Comparison of ENCODE assay signal across 17 mouse cellular contexts in genomic region chr14:9815963-9816362, GRCm38 (mm10).
"Had no signal": no experiment of that assay in that cellular context is flagged by ENCODE, and none has a peak within 500 bp of the region (broad histone marks: within the 10 kb centered on the region; RNA-seq: fewer than 3 reads in every experiment).

No protein-coding gene starts in this region.

- H3K36me3 ChIP-seq: limb, embryonic 12.5 days; liver, embryonic 15.5 days; midbrain, embryonic 10.5 days; neural tube, embryonic 15.5 days had no signal

- H3K27me3 ChIP-seq: limb, embryonic 12.5 days; liver, embryonic 15.5 days; neural tube, embryonic 15.5 days had no signal

- DNase-seq: kidney, adult 18-20 months; kidney, postnatal 10 days; lung, adult 2 months; lung, postnatal 4 days; midbrain, embryonic 14.5 days; right cerebral cortex, postnatal 4 days; spleen, adult 18-20 months; thymus, adult 18-20 months; thymus, postnatal 14 days had no signal

- H3K4me1 ChIP-seq: liver, embryonic 15.5 days; midbrain, embryonic 10.5 days had no signal

- H3K4me2 ChIP-seq: limb, embryonic 12.5 days; liver, embryonic 11.5 days; liver, embryonic 15.5 days; neural tube, embryonic 15.5 days had no signal

- H3K4me3 ChIP-seq: left cerebral cortex, adult 2 months; limb, embryonic 12.5 days; liver, embryonic 15.5 days; midbrain, embryonic 10.5 days; myocyte; neural tube, embryonic 15.5 days had no signal

- ATAC-seq: lung, postnatal 0 days had no signal

- H3K27ac ChIP-seq: left cerebral cortex, adult 2 months; limb, embryonic 12.5 days; liver, embryonic 15.5 days; midbrain, embryonic 10.5 days; neural tube, embryonic 15.5 days had no signal

- H3K9ac ChIP-seq: limb, embryonic 12.5 days; liver, embryonic 15.5 days; neural tube, embryonic 15.5 days had no signal

- H3K9me3 ChIP-seq: limb, embryonic 12.5 days; liver, embryonic 15.5 days; midbrain, embryonic 10.5 days; neural tube, embryonic 15.5 days had no signal
